Mouse (Mus musculus) lung, embryonic 14.5 days (tissue): ENCODE data around the gene Vmn2r88. TPM values are rescaled to one million over a fixed set of nuclear protein-coding genes. Genes with fewer than 3 reads are reported as not detected.
"Not testable (repeated sequence)": the region's sequence is repeated elsewhere in the genome, so short reads cannot be mapped to it uniquely, and the experiment has no call there.

Experiments
- ATAC-seq: fragments of 200-750 bp; cut with Nextera tagmentation; 2 replicates; pipeline ENCODE4 v1.8.0; 2017; ENCODE audit warnings: mild to moderate bottlenecking, moderate TSS enrichment, moderate library complexity; ENCODE audit not compliant: insufficient read depth
- DNase-seq: peaks from one replicate; pipeline ENCODE4 v3.0.0-alpha.2; 2015
- H3K27ac ChIP-seq: fragments of 300-500 bp; sonication (generic); 2 replicates; pipeline ENCODE4 v1.5.1; 2014; ENCODE audit warnings: low read depth, mild to moderate bottlenecking, moderate library complexity
- H3K27me3 ChIP-seq: fragments of 300-500 bp; sonication (generic); 2 replicates; pipeline ENCODE4 v1.6.1; 2014; ENCODE audit warnings: low read length, control low read depth; ENCODE audit not compliant: insufficient read depth
- H3K36me3 ChIP-seq: fragments of 300-500 bp; sonication (generic); 2 replicates; pipeline ENCODE4 v1.6.1; 2014; ENCODE audit warnings: control low read depth; ENCODE audit not compliant: insufficient read depth
- H3K4me1 ChIP-seq: fragments of 300-500 bp; sonication (generic); 2 replicates; pipeline ENCODE4 v1.6.1; 2014; ENCODE audit warnings: antibody characterized with exemption, control low read depth; ENCODE audit not compliant: insufficient read depth
- H3K4me2 ChIP-seq: fragments of 300-500 bp; sonication (generic); 2 replicates; pipeline ENCODE4 v1.6.1; 2014; ENCODE audit warnings: mild to moderate bottlenecking
- H3K4me3 ChIP-seq: fragments of 300-500 bp; sonication (generic); 2 replicates; pipeline ENCODE4 v1.5.1; 2014; ENCODE audit warnings: low read depth, low read length
- H3K9ac ChIP-seq: fragments of 300-500 bp; sonication (generic); 2 replicates; pipeline ENCODE4 v1.6.1; 2014
- H3K9me3 ChIP-seq: fragments of 300-500 bp; sonication (generic); 2 replicates; pipeline ENCODE4 v1.6.1; 2016; ENCODE audit warnings: low read depth, low read length, control low read depth
- CTCF ChIP-seq: IDR thresholded peaks from 2 replicates; pipeline ENCODE4 v1.5.1; 2016; ENCODE audit warnings: antibody characterized with exemption, low read depth
- WGBS: fragments of 180-500 bp; shearing (Covaris S2); extraction: QIAGEN DNeasy Blood & Tissue Kit; methylation state at CpG from one replicate; pipeline ENCODE4 v1.1.7; 2014; 5-methylcytosine and 5-hydroxymethylcytosine counted together
- polyA plus RNA-seq: library from polyadenylated mRNA; unstranded; fragments of >200 nt; fragmentation: Nextera tagmentation; extraction: Ambion mirVana; gene quantifications from 2 replicates; pipeline ENCODE4 v1.2.1, GENCODE M21; 2014

Vmn2r88 gene
- polyA plus RNA-seq, 1 experiment from 2014 or later = not detected

GRCm38 (mm10) chr14:51434546-51434945, 23.9 kb downstream of the Vmn2r88 start:
- H3K27me3 ChIP-seq = no peaks in the 10 kb centered on the region
- H3K4me3 ChIP-seq = no peak overlapping the region
- H3K36me3 ChIP-seq = no peaks in the 10 kb centered on the region
- DNase-seq (no peak), ATAC-seq (no peak)
- H3K4me2 ChIP-seq = no peak overlapping the region
- 90% methylated on average over 16 of the region's 16 CpGs for WGBS
- no peak overlapping the region for H3K27ac ChIP-seq
- TF ChIP-seq CTCF = no peak
- H3K4me1 ChIP-seq = no peaks in the 10 kb centered on the region
- H3K9ac ChIP-seq = no peak overlapping the region
- H3K9me3 ChIP-seq = 0 out of 2 replicates have a peak, but pooled peaks cover 3% of the 10 kb centered on the region

GRCm38 (mm10) chr14:51435020-51435419, 24.4 kb downstream of the Vmn2r88 start:
- Histone ChIP-seq H3K4me1 (no peaks in the 10 kb centered on the region), H3K9me3 (0 out of 2 replicates have a peak, but pooled peaks cover 3% of the 10 kb centered on the region), H3K27me3 (no peaks in the 10 kb centered on the region), H3K27ac (no peak overlapping the region), H3K4me3 (no peak overlapping the region), H3K9ac (no peak overlapping the region), H3K4me2 (no peak overlapping the region), H3K36me3 (no peaks in the 10 kb centered on the region)
- no peak for DNase-seq
- no peak for ATAC-seq
- TF ChIP-seq CTCF = no peak
- 95% methylated on average over 26 of the region's 26 CpGs for WGBS

GRCm38 (mm10) chr14:51438955-51439354, 28.3 kb downstream of the Vmn2r88 start:
- no peak for DNase-seq
- WGBS = 89% methylated on average over 4 of the region's 4 CpGs
- H3K27me3 ChIP-seq = no peaks in the 10 kb centered on the region
- H3K4me1 ChIP-seq = no peaks in the 10 kb centered on the region
- no peak overlapping the region for H3K4me2 ChIP-seq
- H3K27ac ChIP-seq = no peak overlapping the region
- no peaks in the 10 kb centered on the region for H3K36me3 ChIP-seq
- 0 out of 2 replicates have a peak, but pooled peaks cover 3% of the 10 kb centered on the region for H3K9me3 ChIP-seq
- no peak overlapping the region for H3K4me3 ChIP-seq
- no peak for TF ChIP-seq CTCF
- no peak for ATAC-seq
- no peak overlapping the region for H3K9ac ChIP-seq

GRCm38 (mm10) chr14:51451557-51451956, 40.9 kb downstream of the Vmn2r88 start, which contains the start of gene Vmn2r89:
TSS of gene Vmn2r89 (plus strand) at chr14:51451857.
- not testable (repeated sequence) for H3K9ac ChIP-seq, H3K36me3 ChIP-seq, H3K4me3 ChIP-seq, ATAC-seq, H3K9me3 ChIP-seq, H3K27me3 ChIP-seq, DNase-seq, H3K4me1 ChIP-seq, H3K27ac ChIP-seq, H3K4me2 ChIP-seq
- 64% methylated on average over 2 of the region's 2 CpGs for WGBS

Other genes starting within 250 kb of the Vmn2r88 start
- not detected in 2 replicates for gene Rnase2b, start 248.6 kb upstream of the Vmn2r88 start, polyA plus RNA-seq
- not detected in 2 replicates for gene Ang2, start 211.7 kb upstream of the Vmn2r88 start, polyA plus RNA-seq
- not detected in 2 replicates for gene Ear14, start 207.4 kb upstream of the Vmn2r88 start, polyA plus RNA-seq
- not detected in 2 replicates for gene Rnase2a, start 154.7 kb upstream of the Vmn2r88 start, polyA plus RNA-seq
- gene Gm7247, start 49.1 kb upstream of the Vmn2r88 start, polyA plus RNA-seq = not detected in 2 replicates
- gene Vmn2r89, start 41.0 kb downstream of the Vmn2r88 start, polyA plus RNA-seq = not detected in 2 replicates
- gene Gm5622, start 142.0 kb downstream of the Vmn2r88 start, polyA plus RNA-seq = not detected in 2 replicates
- gene Gm17175, start 163.2 kb downstream of the Vmn2r88 start, polyA plus RNA-seq = not detected in 2 replicates
- gene Gm17174, start 181.3 kb downstream of the Vmn2r88 start, polyA plus RNA-seq = not detected in 2 replicates
- gene Gm17078, start 200.5 kb downstream of the Vmn2r88 start, polyA plus RNA-seq = not detected in 2 replicates
- gene Gm4181, start 224.8 kb downstream of the Vmn2r88 start, polyA plus RNA-seq = not detected in 2 replicates